Mouse (Mus musculus): Measurements from ENCODE around the gene Jarid2. TPM values are rescaled to one million over a fixed set of nuclear protein-coding genes. Genes with fewer than 3 reads are reported as not detected.

Gene Jarid2
- polyA plus RNA-seq, 1 experiment from 2014 or later: 39.8 TPM

GRCm38 (mm10) chr13:44937681-44938080 lies 208.4 kb downstream of the Jarid2 start:
- no peak for ATAC-seq (replicated peaks; ENCODE audit: low FRiP score)
- Histone ChIP-seq H3K27me3 (no peaks in the 10 kb centered on the region), H3K4me3 (replicated peaks) (no peak overlapping the region), H3K9ac (no peak overlapping the region), H3K36me3 (no peaks in the 10 kb centered on the region), H3K9me3 (replicated peaks) (no peaks in the 10 kb centered on the region), H3K4me1 (peaks cover 25% of the 10 kb centered on the region), H3K27ac (no peak overlapping the region), H3K4me2 (no peak overlapping the region)
- 83% methylated on average over 3 of the region's 3 CpGs for WGBS

GRCm38 (mm10) chr13:44939326-44940035 lies 210.2 kb downstream of the Jarid2 start:
- peaks cover 15% of the 10 kb centered on the region for H3K4me1 ChIP-seq
- H3K27me3 ChIP-seq: no peaks in the 10 kb centered on the region
- H3K36me3 ChIP-seq: peaks cover 7% of the 10 kb centered on the region; the same call in 1 of the 2 replicates
- ATAC-seq (replicated peaks; ENCODE audit: low FRiP score): no peak
- H3K9ac ChIP-seq: no peak overlapping the region
- no peaks in the 10 kb centered on the region for H3K9me3 ChIP-seq (replicated peaks)
- H3K4me2 ChIP-seq: no peak overlapping the region
- H3K27ac ChIP-seq: peak overlapping the region; percentile 22; the same call in 1 of the 2 replicates
- 66% methylated on average over 8 of the region's 8 CpGs for WGBS
- no peak overlapping the region for H3K4me3 ChIP-seq (replicated peaks)

- Histone ChIP-seq H3K27ac (no peak overlapping the region), H3K4me2 (no peak overlapping the region), H3K9ac (no peak overlapping the region), H3K27me3 (no peaks in the 10 kb centered on the region), H3K36me3 (peaks cover 9% of the 10 kb centered on the region; the same call in 1 of the 2 replicates), H3K9me3 (replicated peaks) (no peaks in the 10 kb centered on the region), H3K4me3 (replicated peaks) (no peak overlapping the region), H3K4me1 (peaks cover 19% of the 10 kb centered on the region)
- 75% methylated on average over 2 of the region's 2 CpGs for WGBS
- ATAC-seq (replicated peaks; ENCODE audit: low FRiP score): no peak
Observed at GRCm38 (mm10) chr13:44943618-44944017, 214.3 kb downstream of the Jarid2 start.

GRCm38 (mm10) chr13:44946880-44947635 lies 217.8 kb downstream of the Jarid2 start:
- WGBS: 48% methylated on average over 8 of the region's 8 CpGs

GRCm38 (mm10) chr13:44948320-44949250 lies 219.3 kb downstream of the Jarid2 start:
- H3K4me1 ChIP-seq: peaks cover 7% of the 10 kb centered on the region
- no peaks in the 10 kb centered on the region for H3K9me3 ChIP-seq (replicated peaks)
- H3K4me3 ChIP-seq (replicated peaks): no peak overlapping the region
- H3K4me2 ChIP-seq: no peak overlapping the region
- peaks cover 9% of the 10 kb centered on the region; the same call in 1 of the 2 replicates for H3K36me3 ChIP-seq
- H3K27ac ChIP-seq: no peak overlapping the region
- WGBS: 82% methylated on average over 16 of the region's 16 CpGs
- H3K9ac ChIP-seq: no peak overlapping the region
- ATAC-seq (replicated peaks; ENCODE audit: low FRiP score): no peak
- no peaks in the 10 kb centered on the region for H3K27me3 ChIP-seq

More at GRCm38 (mm10) chr13:44946880-44947635, 217.8 kb downstream of the Jarid2 start:
- no peak overlapping the region for H3K9ac ChIP-seq
- peaks cover 9% of the 10 kb centered on the region; the same call in 1 of the 2 replicates for H3K36me3 ChIP-seq
- no peaks in the 10 kb centered on the region for H3K27me3 ChIP-seq
- 0 out of 2 replicates have a peak overlapping the region, but pooled peaks have one; percentile 23 for H3K4me2 ChIP-seq
- peaks cover 7% of the 10 kb centered on the region for H3K4me1 ChIP-seq
- no peak for ATAC-seq (replicated peaks; ENCODE audit: low FRiP score)
- no peaks in the 10 kb centered on the region for H3K9me3 ChIP-seq (replicated peaks)
- peak overlapping the region; percentile 12; the same call in 1 of the 2 replicates for H3K4me3 ChIP-seq (replicated peaks)
- no peak overlapping the region for H3K27ac ChIP-seq

- WGBS: 74% methylated on average over 10 of the region's 10 CpGs
- Histone ChIP-seq H3K36me3 (peaks cover 7% of the 10 kb centered on the region; the same call in 1 of the 2 replicates), H3K4me3 (replicated peaks) (no peak overlapping the region), H3K9ac (no peak overlapping the region), H3K9me3 (replicated peaks) (no peaks in the 10 kb centered on the region), H3K27me3 (no peaks in the 10 kb centered on the region), H3K4me2 (no peak overlapping the region), H3K27ac (no peak overlapping the region), H3K4me1 (peaks cover 2% of the 10 kb centered on the region; the same call in 1 of the 2 replicates)
- ATAC-seq (replicated peaks; ENCODE audit: low FRiP score): no peak
Observed at GRCm38 (mm10) chr13:44952393-44953086, 223.3 kb downstream of the Jarid2 start.

- 87% methylated on average over 8 of the region's 8 CpGs for WGBS
- peaks cover 11% of the 10 kb centered on the region; the same call in 1 of the 2 replicates for H3K36me3 ChIP-seq
- H3K27me3 ChIP-seq: no peaks in the 10 kb centered on the region
- H3K4me2 ChIP-seq: no peak overlapping the region
- H3K27ac ChIP-seq: no peak overlapping the region
- no peaks in the 10 kb centered on the region for H3K4me1 ChIP-seq
- H3K4me3 ChIP-seq (replicated peaks): no peak overlapping the region
- ATAC-seq (replicated peaks; ENCODE audit: low FRiP score): no peak
- no peak overlapping the region for H3K9ac ChIP-seq
- no peaks in the 10 kb centered on the region for H3K9me3 ChIP-seq (replicated peaks)
Observed at GRCm38 (mm10) chr13:44953546-44954231, 224.4 kb downstream of the Jarid2 start.

- peaks cover 11% of the 10 kb centered on the region for H3K36me3 ChIP-seq
- H3K4me1 ChIP-seq: no peaks in the 10 kb centered on the region
- no peak overlapping the region for H3K27ac ChIP-seq
- no peak for ATAC-seq (replicated peaks; ENCODE audit: low FRiP score)
- 95% methylated on average over 1 of the region's 1 CpGs for WGBS
- H3K4me3 ChIP-seq (replicated peaks): no peak overlapping the region
- H3K4me2 ChIP-seq: no peak overlapping the region
- no peaks in the 10 kb centered on the region for H3K9me3 ChIP-seq (replicated peaks)
- no peaks in the 10 kb centered on the region for H3K27me3 ChIP-seq
- no peak overlapping the region for H3K9ac ChIP-seq
Observed at GRCm38 (mm10) chr13:44954232-44954568, 224.9 kb downstream of the Jarid2 start.

- Histone ChIP-seq H3K9ac (no peak overlapping the region), H3K4me3 (replicated peaks) (no peak overlapping the region), H3K36me3 (peaks cover 11% of the 10 kb centered on the region), H3K27ac (no peak overlapping the region), H3K4me1 (no peaks in the 10 kb centered on the region), H3K27me3 (no peaks in the 10 kb centered on the region), H3K4me2 (no peak overlapping the region), H3K9me3 (replicated peaks) (no peaks in the 10 kb centered on the region)
- ATAC-seq (replicated peaks; ENCODE audit: low FRiP score): no peak
- WGBS: 95% methylated on average over 6 of the region's 6 CpGs
Observed at GRCm38 (mm10) chr13:44955781-44956180, 226.5 kb downstream of the Jarid2 start.

- Histone ChIP-seq H3K4me1 (no peaks in the 10 kb centered on the region; the same call in 1 of the 2 replicates), H3K4me3 (replicated peaks) (no peak overlapping the region), H3K27ac (no peak overlapping the region), H3K27me3 (no peaks in the 10 kb centered on the region), H3K9ac (no peak overlapping the region), H3K36me3 (peaks cover 11% of the 10 kb centered on the region), H3K4me2 (no peak overlapping the region), H3K9me3 (replicated peaks) (no peaks in the 10 kb centered on the region)
- no peak for ATAC-seq (replicated peaks; ENCODE audit: low FRiP score)
- WGBS: 93% methylated on average over 8 of the region's 8 CpGs
Observed at GRCm38 (mm10) chr13:44957049-44957448, 227.8 kb downstream of the Jarid2 start.
